Mouse (Mus musculus) adipocyte (in vitro differentiated cells): ENCODE results near the gene Ctcf.
A peak's percentile ranks its signal among the peaks of the same experiment; 100 is the strongest.
"Not testable (repeated sequence)": the region's sequence is repeated elsewhere in the genome, so short reads cannot be mapped to it uniquely, and the experiment has no call there.

ENCODE experiments used
- DNase-seq: peaks from one replicate; pipeline ENCODE4 v3.0.0-alpha.2; 2016; ENCODE audit warnings: low spot score

The Ctcf gene

GRCm38 (mm10) chr8:105636018-105636962, at the start of gene Ctcf:
Ctcf (plus strand) TSS chr8:105636568.
- peak; percentile 89 for DNase-seq

- DNase-seq = no peak
These were observed 43.9 kb upstream of the Ctcf start for GRCm38 (mm10) chr8:105592431-105592830.

GRCm38 (mm10) chr8:105593859-105594258, 42.5 kb upstream of the Ctcf start:
- peak; percentile 72 for DNase-seq

- no peak for DNase-seq
These were observed 41.7 kb upstream of the Ctcf start for GRCm38 (mm10) chr8:105594451-105595242.

- DNase-seq = peak; percentile 66
These were observed 39.9 kb upstream of the Ctcf start for GRCm38 (mm10) chr8:105596362-105597034.

- DNase-seq = no peak
These were observed 37.6 kb upstream of the Ctcf start for GRCm38 (mm10) chr8:105598777-105599176.

GRCm38 (mm10) chr8:105601301-105601700, 35.1 kb upstream of the Ctcf start:
- no peak for DNase-seq

- DNase-seq = not testable (repeated sequence)
These were observed 33.8 kb upstream of the Ctcf start for GRCm38 (mm10) chr8:105602540-105602939.

- peak; percentile 84 for DNase-seq
These were observed 31.5 kb upstream of the Ctcf start, which contains the start of gene Ripor1 for GRCm38 (mm10) chr8:105604804-105605381. Ripor1 (plus strand) TSS chr8:105605255.

GRCm38 (mm10) chr8:105605491-105606188, 30.7 kb upstream of the Ctcf start:
- peak; percentile 31 for DNase-seq

GRCm38 (mm10) chr8:105606189-105607023, 30.0 kb upstream of the Ctcf start:
- DNase-seq = peak; percentile 77

- no peak for DNase-seq
These were observed 29.3 kb upstream of the Ctcf start for GRCm38 (mm10) chr8:105607062-105607461.

GRCm38 (mm10) chr8:105607684-105608083, 28.7 kb upstream of the Ctcf start:
- peak; percentile 64 for DNase-seq

- no peak for DNase-seq
These were observed 27.0 kb upstream of the Ctcf start for GRCm38 (mm10) chr8:105609355-105609754.

- no peak for DNase-seq
These were observed 26.6 kb upstream of the Ctcf start for GRCm38 (mm10) chr8:105609771-105610170.

- no peak for DNase-seq
These were observed 24.5 kb upstream of the Ctcf start for GRCm38 (mm10) chr8:105611836-105612235.

GRCm38 (mm10) chr8:105613037-105613436, 23.3 kb upstream of the Ctcf start:
- peak; percentile 39 for DNase-seq

GRCm38 (mm10) chr8:105613830-105614511, 22.4 kb upstream of the Ctcf start:
- DNase-seq = no peak

- DNase-seq = no peak
These were observed 20.4 kb upstream of the Ctcf start for GRCm38 (mm10) chr8:105615942-105616341.
